Mouse (Mus musculus) myocyte (in vitro differentiated cells): ENCODE results near the gene Eefsec. TPM values are rescaled to one million over a fixed set of nuclear protein-coding genes. Genes with fewer than 3 reads are reported as not detected.

Experiments
- H3K27me3 ChIP-seq: one replicate; pipeline ENCODE4 v1.6.1; 2011; ENCODE audit not compliant: control insufficient read depth, insufficient read depth, insufficient read length
- H3K36me3 ChIP-seq: one replicate; pipeline ENCODE4 v1.6.1; 2011; ENCODE audit not compliant: control insufficient read depth, insufficient read depth
- H3K4me2 ChIP-seq: one replicate; pipeline ENCODE4 v1.6.1; 2011; ENCODE audit warnings: low read depth, control low read depth
- H3K4me3 ChIP-seq: one replicate; pipeline ENCODE4 v1.5.1; 2011; ENCODE audit warnings: mild to moderate bottlenecking, control low read depth, moderate library complexity
- H3K79me2 ChIP-seq: one replicate; pipeline ENCODE4 v1.6.1; 2011; ENCODE audit not compliant: control insufficient read depth, insufficient read depth
- H3ac ChIP-seq: one replicate; pipeline ENCODE4 v1.6.1; 2011; ENCODE audit not compliant: control insufficient read depth, insufficient read length
- CEBPB ChIP-seq: IDR thresholded peaks from 2 replicates; pipeline ENCODE4 v1.6.1; 2011; ENCODE audit warnings: mild to moderate bottlenecking, moderate library complexity; ENCODE audit not compliant: poor library complexity, insufficient read depth, severe bottlenecking
- E2F4 ChIP-seq: IDR thresholded peaks from one replicate; pipeline ENCODE4 v1.6.1; 2011; ENCODE audit warnings: mild to moderate bottlenecking, control low read depth, moderate library complexity; ENCODE audit not compliant: insufficient read depth
- MAX ChIP-seq: IDR thresholded peaks from one replicate; pipeline ENCODE4 v1.6.1; 2011; ENCODE audit warnings: low read depth, mild to moderate bottlenecking, control low read depth
- MYOD1 ChIP-seq, 3 experiments: IDR thresholded peaks; one replicate each; pipeline ENCODE4 v1.6.1; 2011; ENCODE audit warnings: control low read depth in 2 of 3, low read depth in 2 of 3, mild to moderate bottlenecking in 2 of 3, moderate library complexity in 1 of 3; ENCODE audit not compliant: insufficient read length in 2 of 3, control insufficient read depth in 1 of 3
- MYOG ChIP-seq, 3 experiments: IDR thresholded peaks; one replicate each; pipeline ENCODE4 v1.6.1; 2011; ENCODE audit warnings: control low read depth in 2 of 3, low read depth in 2 of 3, mild to moderate bottlenecking in 2 of 3; ENCODE audit not compliant: insufficient read length in 2 of 3, control insufficient read depth in 1 of 3, insufficient read depth in 1 of 3
- POLR2A ChIP-seq: IDR thresholded peaks from one replicate; pipeline ENCODE4 v1.6.1; 2011; ENCODE audit warnings: low read depth, mild to moderate bottlenecking, control low read depth, moderate library complexity; ENCODE audit not compliant: insufficient read length
- POLR2AphosphoS2 ChIP-seq: IDR thresholded peaks from one replicate; pipeline ENCODE4 v1.6.1; 2011; ENCODE audit warnings: low read depth, control low read depth; ENCODE audit not compliant: insufficient read length
- REST ChIP-seq: IDR thresholded peaks from one replicate; pipeline ENCODE4 v1.6.1; 2011; ENCODE audit warnings: mild to moderate bottlenecking, control low read depth, moderate library complexity; ENCODE audit not compliant: insufficient read depth, insufficient read length
- SRF ChIP-seq: IDR thresholded peaks from one replicate; pipeline ENCODE4 v1.6.1; 2011; ENCODE audit warnings: low read depth; ENCODE audit not compliant: control insufficient read depth, insufficient read length
- TCF12 ChIP-seq: IDR thresholded peaks from one replicate; pipeline ENCODE4 v1.6.1; 2011; ENCODE audit warnings: mild to moderate bottlenecking, control low read depth; ENCODE audit not compliant: poor library complexity, insufficient read depth, severe bottlenecking
- TCF3 ChIP-seq: IDR thresholded peaks from one replicate; pipeline ENCODE4 v1.6.1; 2011; ENCODE audit warnings: low read depth, control low read depth; ENCODE audit not compliant: insufficient read length
- USF1 ChIP-seq: IDR thresholded peaks from one replicate; pipeline ENCODE4 v1.6.1; 2011; ENCODE audit warnings: low read depth, mild to moderate bottlenecking, control low read depth, moderate library complexity
- polyA plus RNA-seq: library from polyadenylated mRNA; unstranded; fragments of >200 nt; fragmentation: generic; extraction: Trizol; gene quantifications from one replicate; pipeline ENCODE4 v1.2.1, GENCODE M21; 2012; ENCODE audit warnings: missing spikeins

Eefsec gene
- polyA plus RNA-seq, 1 experiment: 14.5 TPM

DNA sequence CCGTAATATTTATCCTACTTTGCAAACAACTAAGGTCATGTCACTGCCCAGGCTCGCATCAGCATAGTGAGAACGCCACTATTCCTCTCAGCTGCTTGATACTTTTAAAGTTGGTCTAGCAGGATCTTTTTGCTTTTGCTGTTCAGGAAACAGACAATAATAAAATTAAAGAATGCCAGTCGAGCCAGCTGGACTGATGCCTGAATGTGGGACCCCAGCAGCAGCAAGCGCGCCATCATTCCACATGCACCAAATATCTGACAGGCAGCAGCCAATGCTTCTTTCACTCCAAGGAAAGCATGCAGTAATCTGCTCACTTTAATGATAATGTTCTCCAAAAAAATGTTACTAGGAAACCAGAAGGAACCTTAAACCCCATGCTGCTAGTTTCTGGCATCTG is 45.9 kb downstream of the Eefsec start:
- H3K79me2 ChIP-seq: no peaks in the 10 kb centered on the region
- H3ac ChIP-seq: no peak overlapping the region
- H3K27me3 ChIP-seq: no peaks in the 10 kb centered on the region
- H3K4me2 ChIP-seq: no peak overlapping the region
- H3K36me3 ChIP-seq: no peaks in the 10 kb centered on the region
- H3K4me3 ChIP-seq: no peak overlapping the region
- no peak for TF ChIP-seq TCF12
- no peak for TF ChIP-seq TCF3
- no peak for TF ChIP-seq MYOG (IDR thresholded peaks at IDR 0.05; ENCODE audit: control insufficient read depth in 1 of 3, insufficient read depth in 1 of 3, insufficient read length in 2 of 3, low read depth in 2 of 3)
- TF ChIP-seq MAX: no peak
- TF ChIP-seq POLR2AphosphoS2: no peak

DNA sequence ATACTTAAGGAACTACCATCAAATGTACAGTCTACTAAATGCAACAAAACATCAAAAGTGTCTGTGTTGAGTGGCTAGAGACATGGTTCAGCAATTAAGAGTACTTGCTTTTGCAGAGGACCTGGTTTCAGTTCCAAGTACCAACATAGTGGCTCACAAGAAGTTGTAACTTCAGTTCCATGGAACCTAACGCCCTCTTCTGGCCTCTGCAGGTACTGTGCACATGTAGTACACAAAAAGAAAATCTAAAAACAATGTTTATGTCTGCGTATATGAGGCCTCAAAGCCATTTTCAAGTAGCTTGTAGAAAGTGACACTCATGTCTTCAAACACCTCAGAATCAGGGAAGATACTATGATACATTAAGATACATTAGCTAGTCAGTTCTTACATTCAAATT is 48.4 kb downstream of the Eefsec start:
- Histone ChIP-seq H3K4me3 (no peak overlapping the region), H3K36me3 (no peaks in the 10 kb centered on the region), H3K27me3 (no peaks in the 10 kb centered on the region), H3K79me2 (no peaks in the 10 kb centered on the region), H3K4me2 (no peak overlapping the region), H3ac (no peak overlapping the region)
- TF ChIP-seq CEBPB (no peak), E2F4 (no peak), MYOG (IDR thresholded peaks at IDR 0.05; ENCODE audit: control insufficient read depth in 1 of 3, insufficient read depth in 1 of 3, insufficient read length in 2 of 3, low read depth in 2 of 3) (no peak), POLR2AphosphoS2 (no peak), TCF3 (no peak), POLR2A (no peak), SRF (no peak), MYOD1 (IDR thresholded peaks at IDR 0.05; ENCODE audit: control insufficient read depth in 1 of 3, insufficient read length in 2 of 3, low read depth in 2 of 3) (no peak), MAX (no peak), REST (no peak), TCF12 (no peak), USF1 (no peak)

DNA sequence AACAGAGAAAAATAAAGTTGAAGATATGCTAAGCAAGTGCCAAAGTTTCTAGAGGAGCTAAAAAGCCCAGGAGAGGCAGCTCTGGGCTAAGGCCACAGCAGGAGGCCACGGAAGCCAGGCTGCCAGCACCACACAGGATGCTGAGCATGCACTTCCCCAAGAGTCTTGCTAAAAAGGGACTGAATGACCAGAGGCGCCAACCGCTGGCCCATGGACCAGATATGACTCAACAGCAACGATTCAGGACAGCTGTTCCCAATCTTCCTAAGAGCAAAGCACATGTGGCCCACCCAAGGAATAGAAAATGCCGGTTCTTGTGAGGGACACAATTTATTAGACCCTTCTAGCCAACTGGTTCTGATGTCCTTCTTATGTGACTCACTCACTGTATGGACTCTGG is 57.4 kb downstream of the Eefsec start:
- Histone ChIP-seq H3K27me3 (no peaks in the 10 kb centered on the region), H3K79me2 (no peaks in the 10 kb centered on the region), H3K36me3 (no peaks in the 10 kb centered on the region), H3K4me2 (no peak overlapping the region), H3K4me3 (no peak overlapping the region), H3ac (no peak overlapping the region)
- TF ChIP-seq MYOD1 (IDR thresholded peaks at IDR 0.05; ENCODE audit: control insufficient read depth in 1 of 3, insufficient read length in 2 of 3, low read depth in 2 of 3) (peak in 1 of 3 experiments; percentile 48), REST (no peak)

DNA sequence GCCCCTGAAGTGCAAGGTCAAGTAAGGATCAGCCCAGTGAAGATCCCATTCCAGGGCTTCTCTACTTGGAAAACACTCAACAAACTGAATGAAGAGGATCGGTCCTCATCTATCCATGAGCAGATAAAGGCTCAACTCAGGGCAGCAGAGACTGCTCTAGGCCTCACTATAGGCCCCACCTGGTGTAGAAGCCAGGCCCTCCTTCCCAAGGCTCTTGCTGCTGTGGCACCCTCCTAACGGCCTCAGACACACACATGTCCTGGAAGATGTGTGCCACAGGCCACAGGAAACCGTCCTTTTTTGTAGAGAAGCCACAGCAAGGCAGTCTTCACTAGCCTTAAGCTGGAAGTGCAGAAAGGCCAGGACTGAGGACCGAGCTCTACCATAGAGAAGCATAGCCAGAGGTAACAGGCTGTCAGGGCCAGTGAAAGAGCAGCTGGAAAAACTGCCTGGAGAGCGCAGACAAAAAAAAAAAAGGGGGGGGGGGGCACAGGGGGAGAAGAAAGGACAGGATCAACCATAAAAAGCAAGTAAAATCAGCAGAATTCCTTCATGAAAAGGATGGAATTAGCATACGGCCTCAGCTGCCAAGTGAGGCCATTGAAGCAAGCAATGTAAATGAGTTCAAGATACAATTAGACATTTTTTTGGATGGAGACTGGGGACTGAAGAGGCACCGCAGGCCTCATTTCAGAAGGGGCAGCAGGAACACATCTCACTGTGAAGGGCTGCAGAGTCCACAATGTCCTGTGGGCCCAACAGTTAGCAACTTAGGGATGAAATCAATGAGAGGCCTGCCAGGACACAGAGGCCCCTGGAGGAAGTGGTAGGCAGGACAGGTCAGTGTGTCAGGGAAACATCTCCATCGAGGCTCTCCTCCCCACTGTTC is 58.3 kb downstream of the Eefsec start:
- Histone ChIP-seq H3K36me3 (no peaks in the 10 kb centered on the region), H3K4me3 (no peak overlapping the region), H3K79me2 (no peaks in the 10 kb centered on the region)

DNA sequence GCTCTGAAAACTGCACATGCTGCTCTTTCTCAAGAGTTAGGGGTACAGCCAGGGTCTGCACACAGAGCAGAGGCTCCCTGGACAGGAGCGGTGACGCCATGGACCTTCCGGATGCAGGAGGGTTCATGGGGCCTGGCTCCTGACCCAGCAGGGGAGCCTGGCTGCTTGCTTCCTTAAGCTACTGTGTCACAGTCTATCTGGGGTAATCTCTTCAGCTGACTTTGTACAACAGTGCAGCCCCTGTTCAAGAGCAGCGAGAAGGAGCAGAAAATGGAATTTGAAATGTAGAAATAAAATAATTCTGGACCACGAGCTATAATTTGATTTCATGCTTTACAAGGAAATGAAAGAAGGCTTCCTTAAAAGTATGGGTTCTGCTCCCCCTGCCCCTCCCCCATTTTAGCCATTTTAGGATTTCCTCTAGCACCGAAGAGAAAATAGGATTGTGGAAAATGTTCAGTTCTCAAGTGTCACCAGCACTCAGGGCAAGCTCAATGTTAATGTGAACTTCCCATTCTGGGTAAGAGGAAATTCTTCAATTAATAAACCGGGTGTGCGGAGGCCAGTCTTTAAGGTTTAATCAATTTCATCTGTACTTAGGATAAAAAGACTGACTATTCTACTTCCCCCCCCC is 61.8 kb downstream of the Eefsec start:
- H3K27me3 ChIP-seq: no peaks in the 10 kb centered on the region
- H3ac ChIP-seq: no peak overlapping the region
- H3K79me2 ChIP-seq: no peaks in the 10 kb centered on the region
- no peak for TF ChIP-seq USF1
- no peak for TF ChIP-seq SRF
- no peak for TF ChIP-seq MYOD1 (IDR thresholded peaks at IDR 0.05; ENCODE audit: control insufficient read depth in 1 of 3, insufficient read length in 2 of 3, low read depth in 2 of 3)
- TF ChIP-seq TCF3: no peak
- no peak for TF ChIP-seq POLR2AphosphoS2
- no peak for TF ChIP-seq POLR2A
- TF ChIP-seq TCF12: no peak
- TF ChIP-seq MAX: no peak
- no peak for TF ChIP-seq MYOG (IDR thresholded peaks at IDR 0.05; ENCODE audit: control insufficient read depth in 1 of 3, insufficient read depth in 1 of 3, insufficient read length in 2 of 3, low read depth in 2 of 3)
- no peak for TF ChIP-seq REST
- no peak for TF ChIP-seq E2F4
- TF ChIP-seq CEBPB: no peak
- H3K36me3 ChIP-seq: no peaks in the 10 kb centered on the region
- no peak overlapping the region for H3K4me2 ChIP-seq
- no peak overlapping the region for H3K4me3 ChIP-seq

More for the DNA sequence above, 58.3 kb downstream of the Eefsec start:
- TF ChIP-seq USF1 (no peak), E2F4 (no peak), CEBPB (no peak), TCF3 (no peak), POLR2A (no peak), MYOG (IDR thresholded peaks at IDR 0.05; ENCODE audit: control insufficient read depth in 1 of 3, insufficient read depth in 1 of 3, insufficient read length in 2 of 3, low read depth in 2 of 3) (no peak), SRF (no peak), POLR2AphosphoS2 (no peak), REST (no peak), MAX (no peak)
- H3ac ChIP-seq: no peak overlapping the region
- H3K27me3 ChIP-seq: no peaks in the 10 kb centered on the region
- H3K4me2 ChIP-seq: no peak overlapping the region
